Mouse (Mus musculus) forebrain, embryonic 12.5 days (tissue): Measurements from ENCODE around the gene Grip1. TPM values are rescaled to one million over a fixed set of nuclear protein-coding genes. Genes with fewer than 3 reads are reported as not detected.
A peak's percentile ranks its signal among the peaks of the same experiment; 100 is the strongest.

Source experiments
- ATAC-seq: fragments of 200-750 bp; cut with Nextera tagmentation; 2 replicates; pipeline ENCODE4 v1.8.0; 2017; ENCODE audit warnings: moderate TSS enrichment; ENCODE audit not compliant: low FRiP score
- H3K27ac ChIP-seq: fragments of 300-500 bp; sonication (generic); 2 replicates; pipeline ENCODE4 v1.5.1; 2016; ENCODE audit warnings: mild to moderate bottlenecking
- H3K27me3 ChIP-seq: fragments of 300-500 bp; sonication (generic); 2 replicates; pipeline ENCODE4 v1.6.1; 2016; ENCODE audit warnings: mild to moderate bottlenecking
- H3K36me3 ChIP-seq: fragments of 300-500 bp; sonication (generic); replicated peaks from 2 replicates; pipeline ENCODE4 v1.6.1; 2016; ENCODE audit warnings: mild to moderate bottlenecking
- H3K4me1 ChIP-seq: fragments of 300-500 bp; sonication (generic); 2 replicates; pipeline ENCODE4 v1.6.1; 2016
- H3K4me2 ChIP-seq: fragments of 300-500 bp; sonication (generic); 2 replicates; pipeline ENCODE4 v1.6.1; 2016; ENCODE audit warnings: mild to moderate bottlenecking, moderate library complexity
- H3K4me3 ChIP-seq: fragments of 300-500 bp; sonication (generic); replicated peaks from 2 replicates; pipeline ENCODE4 v1.5.1; 2016; ENCODE audit warnings: mild to moderate bottlenecking
- H3K9ac ChIP-seq: fragments of 300-500 bp; sonication (generic); 2 replicates; pipeline ENCODE4 v1.6.1; 2016; ENCODE audit warnings: mild to moderate bottlenecking
- H3K9me3 ChIP-seq: fragments of 300-500 bp; sonication (generic); 2 replicates; pipeline ENCODE4 v1.6.1; 2016
- WGBS: fragments of 180-500 bp; shearing (Covaris S2); methylation state at CpG from one replicate; pipeline ENCODE4 v1.1.7; 2016; 5-methylcytosine and 5-hydroxymethylcytosine counted together
- polyA plus RNA-seq: library from polyadenylated mRNA; unstranded; fragments of >200 nt; fragmentation: Nextera tagmentation; extraction: Ambion mirVana; gene quantifications from 2 replicates; pipeline ENCODE4 v1.2.1, GENCODE M21; 2016

Grip1 gene
- polyA plus RNA-seq, 1 experiment from 2014 or later = 12.5 TPM

GRCm38 (mm10) chr10:119534852-119535251 is 81.2 kb downstream of the Grip1 start:
- H3K9me3 ChIP-seq = no peaks in the 10 kb centered on the region
- H3K27me3 ChIP-seq = no peaks in the 10 kb centered on the region
- no peak overlapping the region for H3K27ac ChIP-seq
- no peak overlapping the region for H3K9ac ChIP-seq
- no peaks in the 10 kb centered on the region for H3K4me1 ChIP-seq
- H3K4me2 ChIP-seq = no peak overlapping the region
- no peaks in the 10 kb centered on the region for H3K36me3 ChIP-seq
- H3K4me3 ChIP-seq = no peak overlapping the region
- no peak for ATAC-seq
- WGBS = 19% methylated on average over 4 of the region's 4 CpGs

- Histone ChIP-seq H3K4me1 (peaks cover 10% of the 10 kb centered on the region), H3K9ac (no peak overlapping the region), H3K27ac (no peak overlapping the region), H3K9me3 (peaks cover 4% of the 10 kb centered on the region; the same call in 1 of the 2 replicates), H3K4me2 (no peak overlapping the region), H3K27me3 (no peaks in the 10 kb centered on the region), H3K4me3 (no peak overlapping the region), H3K36me3 (no peaks in the 10 kb centered on the region)
- ATAC-seq = no peak
- WGBS = 89% methylated on average over 4 of the region's 4 CpGs
Measured at GRCm38 (mm10) chr10:119541655-119542054, 88.0 kb downstream of the Grip1 start.

- no peaks in the 10 kb centered on the region for H3K36me3 ChIP-seq
- no peak for ATAC-seq
- no peak overlapping the region for H3K27ac ChIP-seq
- H3K9me3 ChIP-seq = peaks cover 4% of the 10 kb centered on the region; the same call in 1 of the 2 replicates
- no peak overlapping the region for H3K9ac ChIP-seq
- peaks cover 10% of the 10 kb centered on the region for H3K4me1 ChIP-seq
- WGBS = 71% methylated on average over 7 of the region's 7 CpGs
- H3K4me3 ChIP-seq = no peak overlapping the region
- no peak overlapping the region for H3K4me2 ChIP-seq
- H3K27me3 ChIP-seq = no peaks in the 10 kb centered on the region
Measured at GRCm38 (mm10) chr10:119543771-119544170, 90.1 kb downstream of the Grip1 start.

- H3K9ac ChIP-seq = no peak overlapping the region
- H3K27ac ChIP-seq = peak overlapping the region; percentile 25; the same call in 1 of the 2 replicates
- WGBS = 35% methylated on average over 9 of the region's 9 CpGs
- H3K4me2 ChIP-seq = peak overlapping the region; percentile 15
- no peaks in the 10 kb centered on the region for H3K27me3 ChIP-seq
- peaks cover 4% of the 10 kb centered on the region; the same call in 1 of the 2 replicates for H3K9me3 ChIP-seq
- ATAC-seq = no peak
- H3K36me3 ChIP-seq = no peaks in the 10 kb centered on the region
- H3K4me1 ChIP-seq = peaks cover 10% of the 10 kb centered on the region
- no peak overlapping the region for H3K4me3 ChIP-seq
Measured at GRCm38 (mm10) chr10:119544743-119545142, 91.1 kb downstream of the Grip1 start.

GRCm38 (mm10) chr10:119547875-119548274 is 94.2 kb downstream of the Grip1 start:
- no peaks in the 10 kb centered on the region for H3K9me3 ChIP-seq
- H3K4me3 ChIP-seq = no peak overlapping the region
- H3K9ac ChIP-seq = no peak overlapping the region
- H3K4me2 ChIP-seq = no peak overlapping the region
- H3K36me3 ChIP-seq = no peaks in the 10 kb centered on the region
- no peak overlapping the region for H3K27ac ChIP-seq
- WGBS = 92% methylated on average over 5 of the region's 5 CpGs
- ATAC-seq = no peak
- H3K4me1 ChIP-seq = peaks cover 10% of the 10 kb centered on the region
- H3K27me3 ChIP-seq = no peaks in the 10 kb centered on the region

GRCm38 (mm10) chr10:119548774-119549173 is 95.1 kb downstream of the Grip1 start:
- Histone ChIP-seq H3K27me3 (no peaks in the 10 kb centered on the region), H3K9ac (no peak overlapping the region), H3K36me3 (no peaks in the 10 kb centered on the region), H3K4me2 (no peak overlapping the region), H3K27ac (no peak overlapping the region), H3K4me3 (no peak overlapping the region), H3K4me1 (peaks cover 10% of the 10 kb centered on the region), H3K9me3 (no peaks in the 10 kb centered on the region)
- no peak for ATAC-seq
- WGBS = 92% methylated on average over 10 of the region's 10 CpGs

- no peak overlapping the region for H3K27ac ChIP-seq
- no peaks in the 10 kb centered on the region for H3K9me3 ChIP-seq
- H3K4me2 ChIP-seq = no peak overlapping the region
- WGBS = 90% methylated on average over 6 of the region's 6 CpGs
- no peaks in the 10 kb centered on the region for H3K4me1 ChIP-seq
- no peaks in the 10 kb centered on the region for H3K36me3 ChIP-seq
- no peak overlapping the region for H3K9ac ChIP-seq
- no peaks in the 10 kb centered on the region for H3K27me3 ChIP-seq
- no peak for ATAC-seq
- H3K4me3 ChIP-seq = no peak overlapping the region
Measured at GRCm38 (mm10) chr10:119550630-119551029, 97.0 kb downstream of the Grip1 start.

- 87% methylated on average over 7 of the region's 7 CpGs for WGBS
- no peak overlapping the region for H3K27ac ChIP-seq
- H3K4me1 ChIP-seq = no peaks in the 10 kb centered on the region
- ATAC-seq = no peak
- H3K9me3 ChIP-seq = no peaks in the 10 kb centered on the region
- H3K4me3 ChIP-seq = no peak overlapping the region
- H3K9ac ChIP-seq = no peak overlapping the region
- no peaks in the 10 kb centered on the region for H3K27me3 ChIP-seq
- H3K36me3 ChIP-seq = no peaks in the 10 kb centered on the region
- H3K4me2 ChIP-seq = no peak overlapping the region
Measured at GRCm38 (mm10) chr10:119556346-119556745, 102.7 kb downstream of the Grip1 start.

- no peak overlapping the region for H3K9ac ChIP-seq
- H3K4me3 ChIP-seq = no peak overlapping the region
- H3K4me1 ChIP-seq = no peaks in the 10 kb centered on the region
- no peak for ATAC-seq
- H3K4me2 ChIP-seq = no peak overlapping the region
- no peak overlapping the region for H3K27ac ChIP-seq
- 87% methylated on average over 7 of the region's 7 CpGs for WGBS
- H3K9me3 ChIP-seq = no peaks in the 10 kb centered on the region
- H3K36me3 ChIP-seq = no peaks in the 10 kb centered on the region
- H3K27me3 ChIP-seq = no peaks in the 10 kb centered on the region
Measured at GRCm38 (mm10) chr10:119558432-119558831, 104.8 kb downstream of the Grip1 start.

- H3K9me3 ChIP-seq = no peaks in the 10 kb centered on the region
- no peaks in the 10 kb centered on the region for H3K4me1 ChIP-seq
- no peaks in the 10 kb centered on the region for H3K27me3 ChIP-seq
- H3K4me3 ChIP-seq = no peak overlapping the region
- H3K36me3 ChIP-seq = no peaks in the 10 kb centered on the region
- no peak for ATAC-seq
- 94% methylated on average over 7 of the region's 7 CpGs for WGBS
- H3K27ac ChIP-seq = no peak overlapping the region
- H3K4me2 ChIP-seq = no peak overlapping the region
- no peak overlapping the region for H3K9ac ChIP-seq
Measured at GRCm38 (mm10) chr10:119564862-119565261, 111.2 kb downstream of the Grip1 start.

GRCm38 (mm10) chr10:119573134-119573533 is 119.5 kb downstream of the Grip1 start:
- Histone ChIP-seq H3K9me3 (no peaks in the 10 kb centered on the region), H3K4me3 (no peak overlapping the region), H3K4me2 (no peak overlapping the region), H3K27ac (no peak overlapping the region), H3K27me3 (no peaks in the 10 kb centered on the region), H3K9ac (no peak overlapping the region), H3K36me3 (no peaks in the 10 kb centered on the region), H3K4me1 (no peaks in the 10 kb centered on the region)
- no peak for ATAC-seq
- 96% methylated on average over 9 of the region's 9 CpGs for WGBS

GRCm38 (mm10) chr10:119575780-119576179 is 122.2 kb downstream of the Grip1 start:
- Histone ChIP-seq H3K9me3 (no peaks in the 10 kb centered on the region), H3K27me3 (no peaks in the 10 kb centered on the region), H3K4me2 (no peak overlapping the region), H3K36me3 (no peaks in the 10 kb centered on the region), H3K4me3 (no peak overlapping the region), H3K4me1 (no peaks in the 10 kb centered on the region), H3K27ac (no peak overlapping the region), H3K9ac (no peak overlapping the region)
- no peak for ATAC-seq
- WGBS = 61% methylated on average over 1 of the region's 1 CpGs

- Histone ChIP-seq H3K27ac (no peak overlapping the region), H3K4me1 (0 out of 2 replicates have a peak, but pooled peaks cover 4% of the 10 kb centered on the region), H3K4me3 (no peak overlapping the region), H3K9me3 (no peaks in the 10 kb centered on the region), H3K36me3 (no peaks in the 10 kb centered on the region), H3K9ac (no peak overlapping the region), H3K27me3 (no peaks in the 10 kb centered on the region), H3K4me2 (no peak overlapping the region)
- ATAC-seq = no peak
- 65% methylated on average over 4 of the region's 4 CpGs for WGBS
Measured at GRCm38 (mm10) chr10:119580024-119580423, 126.4 kb downstream of the Grip1 start.
